Comparison of ENCODE assay signal across 8 mouse cellular contexts in genomic region chr4:136755364-136755811, GRCm38 (mm10).
DNase-seq lines count a peak whose midpoint lies in the region; ATAC-seq lines count a peak whose summit lies in the region.

No protein-coding gene starts in this region.

- no peak for DNase-seq in kidney, adult 8-10 months
- DNase-seq in embryo, embryonic 11 days: peak; percentile 95
- peak; percentile 91 for DNase-seq in hindbrain, embryonic 10.5 days (ENCODE audit: low spot score)
- peak; percentile 60 for DNase-seq in liver, embryonic 11.5 days (ENCODE audit: low spot score)
- DNase-seq in retina, adult 2 months (ENCODE audit: low read depth, low spot score): peak; percentile 68
- no peak for DNase-seq in ovary, postnatal 14 days (ENCODE audit: low spot score)
- no peak for DNase-seq in thymus, postnatal 14 days

- peak overlapping the region; percentile 57 for H3K4me2 ChIP-seq in kidney, embryonic 16.5 days (replicated peaks; ENCODE audit: low read depth, low read length)
- peak overlapping the region; percentile 57 for H3K4me2 ChIP-seq in liver, embryonic 11.5 days

- H3K27me3 ChIP-seq in kidney, embryonic 16.5 days (ENCODE audit: insufficient read depth, low read length): no peaks in the 10 kb centered on the region
- H3K27me3 ChIP-seq in hindbrain, embryonic 10.5 days (ENCODE audit: insufficient read depth, poor library complexity, severe bottlenecking): peaks cover 5% of the 10 kb centered on the region; the same call in 1 of the 2 replicates
- peaks cover 3% of the 10 kb centered on the region; the same call in 1 of the 2 replicates for H3K27me3 ChIP-seq in liver, embryonic 11.5 days (replicated peaks; ENCODE audit: control insufficient read depth, insufficient read depth, low read length)

- H3K4me1 ChIP-seq in kidney, embryonic 16.5 days (ENCODE audit: insufficient read depth, low read length): peaks cover 33% of the 10 kb centered on the region
- peaks cover 97% of the 10 kb centered on the region for H3K4me1 ChIP-seq in hindbrain, embryonic 10.5 days (replicated peaks)
- H3K4me1 ChIP-seq in liver, embryonic 11.5 days (replicated peaks; ENCODE audit: control insufficient read depth, insufficient read depth, low read length): no peaks in the 10 kb centered on the region; the same call in 1 of the 2 replicates

- peak overlapping the region; percentile 36; the same call in 1 of the 2 replicates for H3K27ac ChIP-seq in kidney, embryonic 16.5 days (ENCODE audit: low read length)
- peak overlapping the region; percentile 96 for H3K27ac ChIP-seq in hindbrain, embryonic 10.5 days
- no peak overlapping the region for H3K27ac ChIP-seq in liver, embryonic 11.5 days (ENCODE audit: low read depth, low read length)

- H3K36me3 ChIP-seq in kidney, embryonic 16.5 days (ENCODE audit: insufficient read depth, low read length): no peaks in the 10 kb centered on the region
- peaks cover 22% of the 10 kb centered on the region for H3K36me3 ChIP-seq in hindbrain, embryonic 10.5 days
- no peaks in the 10 kb centered on the region for H3K36me3 ChIP-seq in liver, embryonic 11.5 days (ENCODE audit: control insufficient read depth, insufficient read depth, low read length)

- H3K4me3 ChIP-seq in kidney, embryonic 16.5 days (ENCODE audit: low read length): peak overlapping the region; percentile 36
- peak overlapping the region; percentile 42 for H3K4me3 ChIP-seq in hindbrain, embryonic 10.5 days
- H3K4me3 ChIP-seq in liver, embryonic 11.5 days (ENCODE audit: low read depth, low read length): peak overlapping the region; percentile 22

- no peaks in the 10 kb centered on the region for H3K9me3 ChIP-seq in kidney, embryonic 16.5 days (ENCODE audit: low read length)
- no peaks in the 10 kb centered on the region for H3K9me3 ChIP-seq in hindbrain, embryonic 10.5 days
- no peaks in the 10 kb centered on the region for H3K9me3 ChIP-seq in liver, embryonic 11.5 days (ENCODE audit: control insufficient read depth, low read length)

- WGBS in kidney, embryonic 16.5 days: under 1% methylated on average over 31 of the region's 31 CpGs
- WGBS in hindbrain, embryonic 10.5 days: 1% methylated on average over 31 of the region's 31 CpGs
- 2% methylated on average over 31 of the region's 31 CpGs for WGBS in liver, embryonic 11.5 days

- ATAC-seq in kidney, embryonic 16.5 days (ENCODE audit: low FRiP score, low TSS enrichment): peak; percentile 66
- ATAC-seq in liver, embryonic 11.5 days (replicated peaks; ENCODE audit: low FRiP score): peak; percentile 15; the same call in 1 of the 2 replicates

- H3K9ac ChIP-seq in kidney, embryonic 16.5 days (replicated peaks; ENCODE audit: low read length): peak overlapping the region; percentile 56
- no peak overlapping the region for H3K9ac ChIP-seq in liver, embryonic 11.5 days (ENCODE audit: low read depth, low read length)

Comparison
In these comparisons a context has a peak if more than half of its experiments do, and no peak if none do; other contexts are left out.
1. DNase-seq: peak in embryo, embryonic 11 days (single experiment), hindbrain, embryonic 10.5 days (single experiment), liver, embryonic 11.5 days (single experiment) and retina, adult 2 months (single experiment); none in kidney, adult 8-10 months (0 of 2), ovary, postnatal 14 days (single experiment) and thymus, postnatal 14 days (single experiment).
2. Peak in every context shown above with its lines, with median percentiles within 50 percentile points of each other: H3K4me3 ChIP-seq.